Mouse (Mus musculus) heart, embryonic 12.5 days (tissue): ENCODE measurements around the gene Ino80b. TPM values are rescaled to one million over a fixed set of nuclear protein-coding genes. Genes with fewer than 3 reads are reported as not detected.

ENCODE experiments used
- ATAC-seq: fragments of 200-750 bp; cut with Nextera tagmentation; 2 replicates; pipeline ENCODE4 v1.8.0; 2017; ENCODE audit warnings: moderate TSS enrichment, moderate library complexity; ENCODE audit not compliant: insufficient number of reproducible peaks, low FRiP score
- H3K27ac ChIP-seq: fragments of 300-500 bp; sonication (generic); 2 replicates; pipeline ENCODE4 v1.5.1; 2016; ENCODE audit warnings: mild to moderate bottlenecking, moderate library complexity; ENCODE audit not compliant: poor library complexity, severe bottlenecking
- H3K27me3 ChIP-seq: fragments of 300-500 bp; sonication (generic); replicated peaks from 2 replicates; pipeline ENCODE4 v1.6.1; 2016; ENCODE audit warnings: mild to moderate bottlenecking, moderate library complexity
- H3K36me3 ChIP-seq: fragments of 300-500 bp; sonication (generic); 2 replicates; pipeline ENCODE4 v1.6.1; 2016; ENCODE audit warnings: mild to moderate bottlenecking, moderate library complexity
- H3K4me1 ChIP-seq: fragments of 300-500 bp; sonication (generic); replicated peaks from 2 replicates; pipeline ENCODE4 v1.6.1; 2016; ENCODE audit warnings: mild to moderate bottlenecking
- H3K4me2 ChIP-seq: fragments of 300-500 bp; sonication (generic); 2 replicates; pipeline ENCODE4 v1.6.1; 2016; ENCODE audit warnings: mild to moderate bottlenecking, moderate library complexity
- H3K4me3 ChIP-seq: fragments of 300-500 bp; sonication (generic); 2 replicates; pipeline ENCODE4 v1.5.1; 2016; ENCODE audit warnings: mild to moderate bottlenecking
- H3K9ac ChIP-seq: fragments of 300-500 bp; sonication (generic); 2 replicates; pipeline ENCODE4 v1.6.1; 2016; ENCODE audit warnings: mild to moderate bottlenecking, moderate library complexity
- H3K9me3 ChIP-seq: fragments of 300-500 bp; sonication (generic); replicated peaks from 2 replicates; pipeline ENCODE4 v1.6.1; 2016; ENCODE audit warnings: mild to moderate bottlenecking, moderate library complexity
- WGBS: fragments of 180-500 bp; shearing (Covaris S2); methylation state at CpG from one replicate; pipeline ENCODE4 v1.1.7; 2016; 5-methylcytosine and 5-hydroxymethylcytosine counted together
- polyA plus RNA-seq: library from polyadenylated mRNA; unstranded; fragments of >200 nt; fragmentation: Nextera tagmentation; extraction: Ambion mirVana; gene quantifications from 2 replicates; pipeline ENCODE4 v1.2.1, GENCODE M21; 2016

The Ino80b gene
- polyA plus RNA-seq, 1 experiment from 2014 or later = 12.1 TPM

- peak; percentile 84 for ATAC-seq
Observed at GRCm38 (mm10) chr6:83101688-83102556, 23.3 kb downstream of the Ino80b start.

DNA sequence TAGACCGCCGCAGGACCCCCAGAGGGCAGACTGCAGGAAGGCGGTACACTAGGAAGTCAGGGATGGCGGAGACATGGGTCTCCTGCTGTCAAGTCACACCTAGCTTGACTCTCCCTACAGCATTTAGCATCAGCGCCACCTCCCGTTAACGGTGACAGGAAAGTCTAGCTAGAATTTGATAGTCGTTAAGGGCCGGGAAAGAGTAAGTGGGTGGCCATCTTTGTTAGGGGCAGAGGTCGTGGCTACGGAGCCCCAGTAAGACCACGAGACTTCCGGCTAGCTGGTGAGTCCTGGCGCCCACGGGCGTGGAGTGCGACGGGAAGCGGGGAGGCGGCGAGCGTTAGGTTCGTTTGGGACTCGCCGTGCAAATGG, 23.9 kb downstream of the Ino80b start, which contains the start of the genes Ccdc142 and Gm42688:
TSS of gene Ccdc142 (plus strand) at position 286 of the 372 bp plus-strand sequence.
TSS of gene Gm42688 (plus strand) at position 302 of the 372 bp plus-strand sequence.
- WGBS = under 1% methylated on average over 25 of the region's 25 CpGs
- Histone ChIP-seq H3K27ac (peak within 1 kb of the TSS; percentile 68), H3K4me1 (peaks cover 15% of the 10 kb centered on the region), H3K9ac (peak within 1 kb of the TSS; percentile 90), H3K9me3 (no peaks in the 10 kb centered on the region; the same call in 1 of the 2 replicates), H3K27me3 (peaks cover 17% of the 10 kb centered on the region), H3K4me3 (peak within 1 kb of the TSS; percentile 74), H3K36me3 (0 out of 2 replicates have a peak, but pooled peaks cover 7% of the 10 kb centered on the region), H3K4me2 (peak within 1 kb of the TSS; percentile 100)
- peak; percentile 86 for ATAC-seq

More at GRCm38 (mm10) chr6:83101688-83102556, 23.3 kb downstream of the Ino80b start:
- Histone ChIP-seq H3K9ac (peak overlapping the region; percentile 90), H3K36me3 (0 out of 2 replicates have a peak, but pooled peaks cover 7% of the 10 kb centered on the region), H3K27ac (peak overlapping the region; percentile 68), H3K27me3 (peaks cover 13% of the 10 kb centered on the region), H3K4me2 (peak overlapping the region; percentile 100), H3K9me3 (no peaks in the 10 kb centered on the region; the same call in 1 of the 2 replicates), H3K4me3 (peak overlapping the region; percentile 74), H3K4me1 (peaks cover 15% of the 10 kb centered on the region)
- under 1% methylated on average over 74 of the region's 74 CpGs for WGBS

DNA sequence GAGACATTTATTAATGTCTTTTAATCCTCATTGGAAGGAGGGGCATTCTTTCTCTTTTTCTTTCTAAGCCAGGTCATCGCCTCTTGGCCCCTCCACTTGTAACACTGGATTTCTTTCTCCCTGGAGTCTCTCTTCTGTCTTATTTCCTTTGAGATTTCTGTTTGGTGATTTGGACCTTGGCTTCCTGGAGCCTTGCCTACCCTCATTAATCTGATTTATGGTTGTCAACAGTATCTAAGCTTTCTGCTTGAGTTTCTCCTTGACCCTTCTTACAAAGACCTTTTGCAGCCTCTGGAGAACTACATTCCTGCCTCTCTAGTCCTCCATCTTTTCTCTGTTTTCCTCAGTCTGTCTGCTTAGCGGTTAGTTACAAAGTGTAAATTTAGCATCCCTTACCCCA, 26.8 kb downstream of the Ino80b start:
- Histone ChIP-seq H3K36me3 (no peaks in the 10 kb centered on the region), H3K9ac (no peak overlapping the region), H3K27me3 (peaks cover 34% of the 10 kb centered on the region), H3K4me1 (peaks cover 13% of the 10 kb centered on the region), H3K4me3 (no peak overlapping the region), H3K27ac (no peak overlapping the region), H3K4me2 (no peak overlapping the region), H3K9me3 (peaks cover 7% of the 10 kb centered on the region; the same call in 1 of the 2 replicates)
- ATAC-seq = no peak
- WGBS = 57% methylated on average over 2 of the region's 2 CpGs

- no peak overlapping the region for H3K4me3 ChIP-seq
- no peak overlapping the region for H3K9ac ChIP-seq
- H3K27me3 ChIP-seq = peaks cover 37% of the 10 kb centered on the region
- H3K36me3 ChIP-seq = no peaks in the 10 kb centered on the region
- no peak overlapping the region for H3K27ac ChIP-seq
- H3K9me3 ChIP-seq = peaks cover 7% of the 10 kb centered on the region; the same call in 1 of the 2 replicates
- ATAC-seq = no peak
- H3K4me1 ChIP-seq = peaks cover 5% of the 10 kb centered on the region; the same call in 1 of the 2 replicates
- no peak overlapping the region for H3K4me2 ChIP-seq
- 41% methylated on average over 6 of the region's 6 CpGs for WGBS
Observed at GRCm38 (mm10) chr6:83095968-83096367, 29.3 kb downstream of the Ino80b start.

DNA sequence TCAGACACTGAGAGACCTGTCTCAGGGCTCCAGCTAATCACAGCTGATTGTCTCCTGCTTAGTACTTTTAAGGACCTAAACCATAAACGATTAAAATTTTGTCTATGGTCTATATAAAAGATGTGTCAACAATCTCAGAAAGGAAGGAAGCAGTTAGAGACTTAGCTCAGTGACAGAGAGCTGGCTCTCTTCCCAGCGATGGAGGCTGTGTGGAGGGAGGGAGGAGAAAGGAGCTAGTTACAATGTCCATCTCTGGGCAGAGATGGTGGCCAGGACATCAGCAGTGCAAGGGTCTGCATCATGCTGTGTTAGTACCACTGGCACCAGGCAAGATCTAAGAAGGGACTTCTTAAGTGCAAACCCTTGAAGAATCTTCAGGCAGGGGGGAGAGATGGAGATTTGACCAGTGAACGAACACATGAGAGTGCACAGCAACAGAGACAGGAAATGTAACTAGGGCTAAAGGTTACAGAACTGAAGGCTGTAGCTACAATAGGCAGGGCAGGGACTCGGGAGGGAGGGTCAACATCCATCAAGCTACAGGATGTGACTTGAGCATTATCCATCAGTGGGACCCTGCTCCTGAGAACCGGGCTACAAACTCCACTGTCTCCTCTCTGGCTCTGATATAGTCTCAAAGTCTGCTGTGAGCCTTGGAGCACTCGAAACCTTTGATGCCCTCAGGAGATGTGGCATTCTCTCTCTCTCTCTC, 32.7 kb downstream of the Ino80b start:
- no peak overlapping the region for H3K27ac ChIP-seq
- H3K4me2 ChIP-seq = no peak overlapping the region
- H3K4me3 ChIP-seq = no peak overlapping the region
- ATAC-seq = no peak
- H3K9ac ChIP-seq = no peak overlapping the region
- no peaks in the 10 kb centered on the region for H3K36me3 ChIP-seq
- H3K9me3 ChIP-seq = peaks cover 7% of the 10 kb centered on the region; the same call in 1 of the 2 replicates
- WGBS = 33% methylated on average over 6 of the region's 6 CpGs
- H3K4me1 ChIP-seq = peaks cover 11% of the 10 kb centered on the region
- H3K27me3 ChIP-seq = peaks cover 60% of the 10 kb centered on the region

GRCm38 (mm10) chr6:83087926-83088260, 37.3 kb downstream of the Ino80b start:
- Histone ChIP-seq H3K4me2 (peak overlapping the region; percentile 68), H3K27ac (no peak overlapping the region), H3K27me3 (peaks cover 82% of the 10 kb centered on the region), H3K9ac (no peak overlapping the region), H3K4me3 (peak overlapping the region; percentile 39), H3K9me3 (no peaks in the 10 kb centered on the region), H3K36me3 (no peaks in the 10 kb centered on the region), H3K4me1 (peaks cover 25% of the 10 kb centered on the region)
- ATAC-seq = no peak
- 11% methylated on average over 9 of the region's 9 CpGs for WGBS

GRCm38 (mm10) chr6:83087205-83087925, 37.9 kb downstream of the Ino80b start:
- Histone ChIP-seq H3K4me3 (peak overlapping the region; percentile 39), H3K27ac (no peak overlapping the region), H3K9ac (peak overlapping the region; percentile 1; the same call in 1 of the 2 replicates), H3K36me3 (peaks cover 2% of the 10 kb centered on the region; the same call in 1 of the 2 replicates), H3K4me2 (peak overlapping the region; percentile 68), H3K27me3 (peaks cover 83% of the 10 kb centered on the region), H3K4me1 (peaks cover 22% of the 10 kb centered on the region), H3K9me3 (no peaks in the 10 kb centered on the region)
- ATAC-seq = no peak
- WGBS = 1% methylated on average over 47 of the region's 47 CpGs

- H3K4me3 ChIP-seq = peak within 1 kb of the TSS; percentile 39
- peaks cover 9% of the 10 kb centered on the region for H3K36me3 ChIP-seq
- H3K4me1 ChIP-seq = peaks cover 22% of the 10 kb centered on the region
- H3K9ac ChIP-seq = peak within 1 kb of the TSS; percentile 27; the same call in 1 of the 2 replicates
- no peak within 1 kb of the TSS for H3K27ac ChIP-seq
- whole genome bisulfite sequencing = 3% methylated on average over 35 of the region's 42 CpGs
- peaks cover 90% of the 10 kb centered on the region for H3K27me3 ChIP-seq
- H3K9me3 ChIP-seq = no peaks in the 10 kb centered on the region
- peak within 1 kb of the TSS; percentile 68 for H3K4me2 ChIP-seq
- no peak for ATAC-seq
Observed at GRCm38 (mm10) chr6:83086121-83087035, 38.9 kb downstream of the Ino80b start, which contains the start of gene Lbx2. Gene Lbx2, plus strand, starts transcription at chr6:83086367.

DNA sequence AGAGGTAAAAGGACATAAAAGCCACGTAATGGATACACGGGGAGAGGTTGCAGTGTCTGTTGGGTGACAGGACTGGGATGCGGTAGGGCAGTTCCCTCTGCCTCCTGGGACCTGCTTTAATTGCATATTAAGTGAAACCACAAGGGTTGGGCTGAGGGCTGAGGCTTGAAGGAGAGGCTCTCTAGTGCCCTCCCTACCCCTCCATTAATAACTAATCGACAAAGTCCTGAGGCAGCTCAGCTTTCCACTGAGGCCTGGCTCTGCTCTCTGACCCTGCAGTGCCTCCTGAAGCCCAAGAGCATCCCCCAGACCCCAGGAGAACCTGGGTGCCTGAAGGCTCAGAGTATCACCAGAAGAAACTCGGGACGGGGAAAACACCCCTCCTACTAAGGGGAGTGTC, 40.8 kb downstream of the Ino80b start:
- no peak for ATAC-seq
- peaks cover 23% of the 10 kb centered on the region for H3K36me3 ChIP-seq
- H3K27ac ChIP-seq = no peak overlapping the region
- H3K9ac ChIP-seq = no peak overlapping the region
- no peak overlapping the region for H3K4me2 ChIP-seq
- WGBS = 10% methylated on average over 6 of the region's 6 CpGs
- no peak overlapping the region for H3K4me3 ChIP-seq
- no peaks in the 10 kb centered on the region for H3K9me3 ChIP-seq
- H3K4me1 ChIP-seq = peaks cover 22% of the 10 kb centered on the region
- H3K27me3 ChIP-seq = peaks cover 77% of the 10 kb centered on the region

DNA sequence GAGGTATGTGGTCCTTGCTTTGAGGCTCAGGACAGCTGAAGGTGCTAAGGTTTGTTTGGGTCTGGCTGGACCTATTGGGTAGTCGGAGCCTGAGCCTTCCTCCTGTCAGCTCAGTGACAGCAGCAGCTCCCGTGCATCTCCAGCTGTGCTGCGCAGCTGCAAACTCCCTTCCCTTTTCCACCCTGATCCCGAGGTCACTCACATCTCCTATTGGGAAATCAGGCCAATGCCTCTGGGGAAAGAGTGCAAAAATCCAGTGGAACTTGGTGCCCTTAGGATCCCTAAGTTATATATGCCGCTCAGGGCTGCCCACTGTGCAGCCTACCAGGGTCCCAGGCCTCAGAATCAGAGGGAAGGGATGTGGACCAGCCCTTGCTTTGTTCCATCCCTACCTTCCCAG, 41.7 kb downstream of the Ino80b start:
- 17% methylated on average over 5 of the region's 5 CpGs for WGBS
- Histone ChIP-seq H3K36me3 (peaks cover 23% of the 10 kb centered on the region), H3K9ac (no peak overlapping the region), H3K9me3 (no peaks in the 10 kb centered on the region), H3K27me3 (peaks cover 68% of the 10 kb centered on the region), H3K27ac (no peak overlapping the region), H3K4me2 (no peak overlapping the region), H3K4me3 (no peak overlapping the region), H3K4me1 (peaks cover 29% of the 10 kb centered on the region)
- no peak for ATAC-seq
